Mouse (Mus musculus) neural tube, embryonic 11.5 days (tissue): ENCODE results near the gene Ranbp9. TPM values are rescaled to one million over a fixed set of nuclear protein-coding genes. Genes with fewer than 3 reads are reported as not detected.

Experiments used
- ATAC-seq: fragments of 200-750 bp; cut with Nextera tagmentation; 2 replicates; pipeline ENCODE4 v1.8.0; 2017; ENCODE audit warnings: moderate number of reproducible peaks, mild to moderate bottlenecking, moderate TSS enrichment, moderate library complexity; ENCODE audit not compliant: insufficient read depth, low FRiP score, low TSS enrichment
- DNase-seq: peaks from one replicate; pipeline ENCODE4 v3.0.0-alpha.2; 2015; ENCODE audit warnings: low spot score
- H3K27ac ChIP-seq: fragments of 300-500 bp; sonication (generic); 2 replicates; pipeline ENCODE4 v1.5.1; 2014; ENCODE audit warnings: low read depth, mild to moderate bottlenecking, low read length
- H3K27me3 ChIP-seq: fragments of 300-500 bp; sonication (generic); 2 replicates; pipeline ENCODE4 v1.6.1; 2014; ENCODE audit warnings: mild to moderate bottlenecking, low read length, mixed read lengths; ENCODE audit not compliant: control insufficient read depth, insufficient read depth
- H3K36me3 ChIP-seq: fragments of 300-500 bp; sonication (generic); 2 replicates; pipeline ENCODE4 v1.6.1; 2014; ENCODE audit warnings: mild to moderate bottlenecking, low read length, moderate library complexity, mixed read lengths; ENCODE audit not compliant: control insufficient read depth, insufficient read depth
- H3K4me1 ChIP-seq: fragments of 300-500 bp; sonication (generic); 2 replicates; pipeline ENCODE4 v1.6.1; 2014; ENCODE audit warnings: low read length, mixed read lengths; ENCODE audit not compliant: control insufficient read depth, insufficient read depth
- H3K4me2 ChIP-seq: fragments of 300-500 bp; sonication (generic); 2 replicates; pipeline ENCODE4 v1.6.1; 2014; ENCODE audit warnings: low read depth, mild to moderate bottlenecking, moderate library complexity
- H3K4me3 ChIP-seq: fragments of 300-500 bp; sonication (generic); 2 replicates; pipeline ENCODE4 v1.5.1; 2014; ENCODE audit warnings: low read depth, low read length
- H3K9ac ChIP-seq: fragments of 300-500 bp; sonication (generic); 2 replicates; pipeline ENCODE4 v1.6.1; 2014; ENCODE audit warnings: mild to moderate bottlenecking, low read length
- H3K9me3 ChIP-seq: fragments of 300-500 bp; sonication (generic); 2 replicates; pipeline ENCODE4 v1.6.1; 2016; ENCODE audit warnings: low read length; ENCODE audit not compliant: control insufficient read depth
- WGBS: fragments of 180-500 bp; shearing (Covaris S2); extraction: QIAGEN DNeasy Blood & Tissue Kit; methylation state at CpG from one replicate; pipeline ENCODE4 v1.1.7; 2014; 5-methylcytosine and 5-hydroxymethylcytosine counted together
- polyA plus RNA-seq: library from polyadenylated mRNA; unstranded; fragments of >200 nt; fragmentation: Nextera tagmentation; extraction: Ambion mirVana; gene quantifications from 2 replicates; pipeline ENCODE4 v1.2.1, GENCODE M21; 2014

Ranbp9 gene
- polyA plus RNA-seq, 1 experiment from 2014 or later, result 10.9 TPM

GRCm38 (mm10) chr13:43356346-43357125 is 124.5 kb downstream of the Ranbp9 start:
- DNase-seq, result no peak
- no peak overlapping the region for H3K9ac ChIP-seq
- no peaks in the 10 kb centered on the region for H3K9me3 ChIP-seq
- 89% methylated on average over 14 of the region's 14 CpGs for WGBS
- no peak overlapping the region for H3K4me2 ChIP-seq
- H3K27ac ChIP-seq, result no peak overlapping the region
- no peaks in the 10 kb centered on the region for H3K4me1 ChIP-seq
- no peaks in the 10 kb centered on the region for H3K27me3 ChIP-seq
- ATAC-seq, result no peak
- H3K36me3 ChIP-seq, result no peaks in the 10 kb centered on the region
- no peak overlapping the region for H3K4me3 ChIP-seq

- no peaks in the 10 kb centered on the region for H3K36me3 ChIP-seq
- DNase-seq (no peak), ATAC-seq (no peak)
- H3K9ac ChIP-seq, result no peak overlapping the region
- WGBS, result 85% methylated on average over 12 of the region's 12 CpGs
- no peaks in the 10 kb centered on the region for H3K4me1 ChIP-seq
- no peak overlapping the region for H3K27ac ChIP-seq
- no peaks in the 10 kb centered on the region for H3K9me3 ChIP-seq
- H3K27me3 ChIP-seq, result no peaks in the 10 kb centered on the region
- H3K4me2 ChIP-seq, result no peak overlapping the region
- H3K4me3 ChIP-seq, result no peak overlapping the region
Measured at GRCm38 (mm10) chr13:43354362-43354761, 126.7 kb downstream of the Ranbp9 start.

GRCm38 (mm10) chr13:43353356-43353755 is 127.7 kb downstream of the Ranbp9 start:
- ATAC-seq (no peak), DNase-seq (no peak)
- Histone ChIP-seq H3K27ac (no peak overlapping the region), H3K4me2 (no peak overlapping the region), H3K4me1 (no peaks in the 10 kb centered on the region), H3K36me3 (no peaks in the 10 kb centered on the region), H3K9me3 (no peaks in the 10 kb centered on the region), H3K4me3 (no peak overlapping the region), H3K9ac (no peak overlapping the region), H3K27me3 (no peaks in the 10 kb centered on the region)
- 66% methylated on average over 4 of the region's 4 CpGs for WGBS

Other genes with a start within 250 kb of the Ranbp9 start
- gene Gfod1, start 177.1 kb downstream of the Ranbp9 start, polyA plus RNA-seq, result 0.66 and 0.78 TPM in 2 replicates
- gene Sirt5, start 115.8 kb downstream of the Ranbp9 start, polyA plus RNA-seq, result 18.5 and 21.3 TPM in 2 replicates
- 172 and 184 TPM in 2 replicates for gene Nol7, start 82.9 kb downstream of the Ranbp9 start, polyA plus RNA-seq
- 10.5 and 14.7 TPM in 2 replicates for gene Mcur1, start 78.9 kb upstream of the Ranbp9 start, polyA plus RNA-seq
- gene Rnf182, start 134.4 kb upstream of the Ranbp9 start, polyA plus RNA-seq, result 5.2 and 6.3 TPM in 2 replicates